ENCODE assay signal across 14 mouse cellular contexts in genomic region chr9:111746151-111746550, GRCm38 (mm10).
"Had no signal": no experiment of that assay in that cellular context is flagged by ENCODE, and none has a peak within 500 bp of the region (broad histone marks: within the 10 kb centered on the region; RNA-seq: fewer than 3 reads in every experiment).

No protein-coding gene starts in this region.

- H3K27ac ChIP-seq: limb, embryonic 13.5 days; liver, embryonic 12.5 days; midbrain, embryonic 12.5 days; stomach, embryonic 15.5 days had no signal

- H3K4me3 ChIP-seq: limb, embryonic 13.5 days; liver, embryonic 12.5 days; midbrain, embryonic 12.5 days; stomach, embryonic 15.5 days had no signal

- H3K4me2 ChIP-seq: limb, embryonic 13.5 days; liver, embryonic 12.5 days; lung, embryonic 14.5 days; midbrain, embryonic 12.5 days; stomach, embryonic 15.5 days had no signal

- H3K9ac ChIP-seq: limb, embryonic 13.5 days; liver, embryonic 12.5 days; lung, embryonic 14.5 days; midbrain, embryonic 12.5 days; stomach, embryonic 15.5 days had no signal

- DNase-seq: kidney, adult 2 months; kidney, postnatal 25 days; layer of hippocampus, adult 9-11 months; layer of hippocampus, postnatal 36 days; lung, embryonic 14.5 days; lung, postnatal 10 days; lung, postnatal 4 days; right cerebral cortex, postnatal 14 days; thymus, postnatal 4 days had no signal

- ATAC-seq: liver, embryonic 12.5 days; midbrain, embryonic 16.5 days had no signal

- H3K9me3 ChIP-seq: limb, embryonic 13.5 days; midbrain, embryonic 12.5 days; stomach, embryonic 15.5 days had no signal

- H3K4me1 ChIP-seq: limb, embryonic 13.5 days; liver, embryonic 12.5 days; midbrain, embryonic 12.5 days; stomach, embryonic 15.5 days had no signal

- H3K27me3 ChIP-seq: limb, embryonic 13.5 days; liver, embryonic 12.5 days; midbrain, embryonic 12.5 days; stomach, embryonic 15.5 days had no signal

- H3K36me3 ChIP-seq: limb, embryonic 13.5 days; liver, embryonic 12.5 days; midbrain, embryonic 12.5 days; stomach, embryonic 15.5 days had no signal
